Mouse (Mus musculus) ES-E14 (cell line): ENCODE measurements around the gene Lrguk. TPM values are rescaled to one million over a fixed set of nuclear protein-coding genes. Genes with fewer than 3 reads are reported as not detected.

Experiments used
- DNase-seq: peaks from one replicate; pipeline ENCODE4 v3.0.0-alpha.2; 2013; ENCODE audit warnings: low read depth, low spot score
- H3K27ac ChIP-seq: 2 replicates; pipeline ENCODE4 v1.5.1; 2012; ENCODE audit warnings: low read depth, mild to moderate bottlenecking, low read length, moderate library complexity, mixed read lengths; ENCODE audit not compliant: poor library complexity, insufficient read depth, severe bottlenecking
- H3K36me3 ChIP-seq: 2 replicates; pipeline ENCODE4 v1.6.1; 2012; ENCODE audit warnings: mild to moderate bottlenecking, low read length, moderate library complexity, mixed read lengths; ENCODE audit not compliant: control insufficient read depth, poor library complexity, insufficient read depth, severe bottlenecking
- H3K4me1 ChIP-seq, 2 experiments: fragments of 150-350 bp in 1 of 2; sonication (generic) in 1 of 2; 2 replicates each; pipeline ENCODE4 v1.6.1; 2012; ENCODE audit warnings: low read length in 2 of 2, mild to moderate bottlenecking in 1 of 2, mixed read lengths in 1 of 2; ENCODE audit not compliant: control insufficient read depth in 2 of 2, insufficient read depth in 2 of 2, poor library complexity in 1 of 2
- H3K4me3 ChIP-seq, 2 experiments: fragments of 150-350 bp in 1 of 2; sonication (generic) in 1 of 2; 2 replicates each; pipeline ENCODE4 v1.5.1; 2012; ENCODE audit warnings: low read length in 2 of 2, low read depth in 1 of 2, mild to moderate bottlenecking in 1 of 2, mixed read lengths in 1 of 2; ENCODE audit not compliant: insufficient read depth in 1 of 2, poor library complexity in 1 of 2, severe bottlenecking in 1 of 2
- H3K9ac ChIP-seq: 2 replicates; pipeline ENCODE4 v1.6.1; 2012; ENCODE audit warnings: low read depth, mild to moderate bottlenecking, low read length, mixed read lengths; ENCODE audit not compliant: poor library complexity, insufficient read depth, severe bottlenecking
- H3K9me3 ChIP-seq: fragments of 150-350 bp; sonication (generic); 2 replicates; pipeline ENCODE4 v1.6.1; 2012; ENCODE audit warnings: low read depth, mild to moderate bottlenecking, low read length; ENCODE audit not compliant: control insufficient read depth, insufficient read depth
- CHD2 ChIP-seq: IDR thresholded peaks from 2 replicates; pipeline ENCODE4 v1.6.1; 2014; ENCODE audit warnings: mild to moderate bottlenecking, low read depth, low read length, inconsistent platforms
- HCFC1 ChIP-seq: IDR thresholded peaks from 2 replicates; pipeline ENCODE4 v1.6.1; 2012; ENCODE audit warnings: low read length, inconsistent platforms, borderline replicate concordance; ENCODE audit not compliant: insufficient read depth
- MAFK ChIP-seq: IDR thresholded peaks from 2 replicates; pipeline ENCODE4 v1.6.1; 2014; ENCODE audit warnings: mild to moderate bottlenecking, low read depth, low read length, inconsistent platforms; ENCODE audit not compliant: insufficient read depth
- ZC3H11A ChIP-seq: IDR thresholded peaks from 2 replicates; pipeline ENCODE4 v1.6.1; 2012; ENCODE audit warnings: low read depth, mild to moderate bottlenecking, inconsistent platforms, low read length, borderline replicate concordance
- ZNF384 ChIP-seq: IDR thresholded peaks from 2 replicates; pipeline ENCODE4 v1.6.1; 2012; ENCODE audit warnings: low read depth, low read length, inconsistent platforms
- in situ Hi-C, 2 experiments: fragments of 600-800 bp; cut with MboI; formaldehyde crosslinking; loops; one replicate each; pipeline ENCODE4 v1.15.1; 2025; ENCODE audit warnings: low sequenced_read_pairs in 2 of 2, inconsistent platforms in 1 of 2; ENCODE audit not compliant: unreplicated experiment in 2 of 2
- total RNA-seq: library from RNA; depleted of rRNA; stranded (reverse); fragments of 300-350 nt; gene quantifications from 2 replicates; pipeline ENCODE4 v1.2.3, GENCODE M21; 2012

Gene Lrguk
- total RNA-seq, 1 experiment, result 2.0 TPM

DNA sequence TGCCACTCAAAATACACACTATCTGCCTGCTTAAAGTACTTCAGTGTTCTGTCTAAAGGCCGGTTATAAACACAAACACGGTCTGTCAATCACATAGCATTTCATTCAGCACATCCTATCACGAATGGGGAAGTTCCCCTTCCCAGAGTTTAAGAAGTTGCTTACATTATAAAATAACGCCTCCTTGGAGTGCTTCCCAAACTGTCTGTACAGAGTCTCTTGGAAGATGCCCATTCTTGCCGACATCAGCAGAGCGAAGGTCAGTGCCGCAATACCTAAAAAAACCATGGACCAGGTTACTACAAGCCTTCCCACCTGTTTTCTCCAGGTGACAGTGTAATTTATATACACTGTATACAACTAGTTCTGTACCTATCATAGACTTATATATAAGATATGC, 132.3 kb downstream of the Lrguk start:
- in situ Hi-C loops, result no loop called here
- no peak for DNase-seq
- H3K36me3 ChIP-seq, result peaks cover 34% of the 10 kb centered on the region

DNA sequence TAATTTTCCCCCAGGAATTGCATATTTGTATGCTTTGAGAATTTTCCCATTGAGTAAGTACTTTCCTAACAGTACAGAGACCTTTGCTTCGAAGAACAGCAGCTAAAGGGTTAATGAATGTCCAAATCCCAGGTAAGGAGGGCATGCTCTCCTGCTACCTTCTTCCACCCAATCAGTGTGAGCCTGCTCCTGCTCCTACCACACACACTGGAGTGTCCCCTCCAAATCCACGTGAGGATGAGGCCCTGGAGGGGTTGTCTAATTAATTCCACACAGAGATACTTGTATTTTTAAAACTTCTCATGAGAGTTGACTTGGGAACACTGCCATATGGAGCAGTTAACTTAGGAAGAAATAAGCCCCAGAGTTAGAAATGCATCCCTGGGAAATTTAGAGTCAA, 133.4 kb downstream of the Lrguk start:
- in situ Hi-C loops, result no loop called here
- no peak for DNase-seq

More for the DNA sequence above, 132.3 kb downstream of the Lrguk start:
- Histone ChIP-seq H3K9me3 (no peaks in the 10 kb centered on the region), H3K27ac (no peak overlapping the region), H3K4me1 (no peaks in the 10 kb centered on the region), H3K9ac (no peak overlapping the region), H3K4me3 (no peak overlapping the region)
- TF ChIP-seq HCFC1 (no peak), ZNF384 (no peak), ZC3H11A (no peak), CHD2 (no peak), MAFK (no peak)

DNA sequence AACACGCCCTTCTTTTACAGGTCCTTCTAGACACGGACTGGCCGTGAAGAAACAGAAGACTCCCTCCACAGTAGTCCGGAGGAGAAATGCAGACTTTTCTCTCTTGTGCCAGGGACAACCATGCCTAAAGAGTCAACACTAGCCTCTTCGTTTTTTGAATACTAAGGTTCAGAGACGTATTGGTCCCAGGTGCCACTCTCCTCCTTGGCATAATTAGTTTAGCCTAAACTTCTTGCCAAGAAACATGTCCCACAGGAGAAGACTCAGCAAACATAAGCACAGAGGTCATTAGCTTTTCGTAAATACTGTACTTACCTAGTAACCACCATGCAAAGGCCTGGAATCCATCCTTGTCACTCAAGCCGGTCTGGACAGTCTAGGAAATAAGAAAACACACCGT, 133.8 kb downstream of the Lrguk start:
- H3K27ac ChIP-seq, result no peak overlapping the region
- no peaks in the 10 kb centered on the region for H3K9me3 ChIP-seq
- H3K9ac ChIP-seq, result no peak overlapping the region
- TF ChIP-seq ZC3H11A (no peak), MAFK (no peak), HCFC1 (no peak), ZNF384 (no peak)
- no peak overlapping the region for H3K4me3 ChIP-seq
- no peaks in the 10 kb centered on the region for H3K4me1 ChIP-seq
- in situ Hi-C loops, result no loop called here
- peaks cover 33% of the 10 kb centered on the region for H3K36me3 ChIP-seq
- no peak for DNase-seq

More for the DNA sequence above, 133.4 kb downstream of the Lrguk start:
- TF ChIP-seq HCFC1 (no peak), ZC3H11A (no peak), MAFK (no peak), ZNF384 (no peak), CHD2 (no peak)
- Histone ChIP-seq H3K9ac (no peak overlapping the region), H3K4me3 (no peak overlapping the region), H3K27ac (no peak overlapping the region), H3K9me3 (no peaks in the 10 kb centered on the region), H3K4me1 (no peaks in the 10 kb centered on the region), H3K36me3 (peaks cover 37% of the 10 kb centered on the region)

DNA sequence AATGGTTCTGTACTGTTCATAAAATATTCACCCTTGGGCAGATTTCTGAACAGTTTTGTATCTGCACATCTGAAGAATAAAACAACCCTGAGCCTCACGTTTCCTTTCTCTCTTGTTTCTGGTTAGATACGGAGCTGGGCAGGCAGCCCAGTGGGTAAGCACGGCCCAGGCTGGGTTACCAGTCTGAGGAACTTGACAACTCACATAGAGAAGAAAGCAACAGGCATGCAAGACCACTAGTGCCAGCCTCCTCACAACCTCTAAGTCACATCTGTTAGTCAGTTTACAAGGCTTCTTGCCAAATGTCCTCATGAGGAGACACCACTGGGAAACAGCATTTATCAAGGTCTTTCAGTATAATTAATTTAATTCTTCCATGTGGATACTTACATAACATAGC, 139.6 kb downstream of the Lrguk start:
- peaks cover 14% of the 10 kb centered on the region for H3K36me3 ChIP-seq
- in situ Hi-C loops, result no loop called here
- H3K27ac ChIP-seq, result no peak overlapping the region
- TF ChIP-seq ZC3H11A (no peak), MAFK (no peak), ZNF384 (no peak), HCFC1 (no peak), CHD2 (no peak)
- peaks cover 1 to 10% of the 10 kb centered on the region in 2 experiments; a peak in 2 of 4 replicates for H3K4me1 ChIP-seq
- H3K9ac ChIP-seq, result no peak overlapping the region
- no peak for DNase-seq
- no peak overlapping the region for H3K4me3 ChIP-seq
- H3K9me3 ChIP-seq, result no peaks in the 10 kb centered on the region
